ENCODE assay signal across 8 mouse cellular contexts in genomic region chr16:35111143-35111620, GRCm38 (mm10). TPM values are rescaled to one million over a fixed set of nuclear protein-coding genes. Genes with fewer than 3 reads are reported as not detected.
DNase-seq lines count a peak whose midpoint lies in the region; ATAC-seq and TF ChIP-seq lines count a peak whose summit lies in the region.

No protein-coding gene starts in this region.

- no peak for TF ChIP-seq POLR2A in kidney, adult 2 months (IDR thresholded peaks at IDR 0.05; ENCODE audit: low read depth, low read length)

- H3K27me3 ChIP-seq in kidney, adult 2 months (replicated peaks; ENCODE audit: control insufficient read depth, insufficient read depth, low read length): no peaks in the 10 kb centered on the region
- no peaks in the 10 kb centered on the region for H3K27me3 ChIP-seq in kidney, embryonic 14.5 days (ENCODE audit: control insufficient read depth, insufficient read depth, low read length)
- H3K27me3 ChIP-seq in heart, postnatal 0 days (ENCODE audit: control insufficient read depth, insufficient read depth, low read length): no peaks in the 10 kb centered on the region
- H3K27me3 ChIP-seq in midbrain, embryonic 11.5 days (ENCODE audit: control insufficient read depth, insufficient read depth, low read length): no peaks in the 10 kb centered on the region

- no peak overlapping the region for H3K27ac ChIP-seq in kidney, adult 2 months (ENCODE audit: insufficient read depth, low read depth, low read length)
- H3K27ac ChIP-seq in kidney, embryonic 14.5 days (ENCODE audit: low read depth, low read length): no peak overlapping the region
- H3K27ac ChIP-seq in heart, postnatal 0 days (ENCODE audit: low read depth): peak overlapping the region; percentile 65
- no peak overlapping the region for H3K27ac ChIP-seq in midbrain, embryonic 11.5 days (ENCODE audit: low read depth, low read length)

- H3K4me2 ChIP-seq in kidney, embryonic 14.5 days (replicated peaks; ENCODE audit: low read depth, low read length): no peak overlapping the region
- peak overlapping the region; percentile 37 for H3K4me2 ChIP-seq in heart, postnatal 0 days (ENCODE audit: low read depth, low read length)
- H3K4me2 ChIP-seq in midbrain, embryonic 11.5 days: no peak overlapping the region

- TF ChIP-seq EP300 in heart, postnatal 0 days (IDR thresholded peaks at IDR 0.05; ENCODE audit: low read depth): no peak

- no peaks in the 10 kb centered on the region for H3K4me1 ChIP-seq in kidney, adult 2 months (ENCODE audit: control insufficient read depth, insufficient read depth, low read length)
- H3K4me1 ChIP-seq in kidney, embryonic 14.5 days (ENCODE audit: control insufficient read depth, insufficient read depth, low read length): no peaks in the 10 kb centered on the region
- peaks cover 13% of the 10 kb centered on the region for H3K4me1 ChIP-seq in heart, postnatal 0 days (ENCODE audit: control insufficient read depth, insufficient read depth)
- H3K4me1 ChIP-seq in midbrain, embryonic 11.5 days (ENCODE audit: control insufficient read depth, insufficient read depth, low read length): peaks cover 6% of the 10 kb centered on the region; the same call in 1 of the 2 replicates

- no peak for ATAC-seq in kidney, embryonic 14.5 days (ENCODE audit: low FRiP score, low TSS enrichment)
- ATAC-seq in heart, postnatal 0 days (ENCODE audit: insufficient read depth, low read depth): peak; percentile 20; the same call in 1 of the 2 replicates
- ATAC-seq in midbrain, embryonic 11.5 days (ENCODE audit: low FRiP score): peak; percentile 57
- ATAC-seq in erythroblast, adult 5-6 weeks (replicated peaks; ENCODE audit: low FRiP score, poor library complexity, severe bottlenecking): no peak

- H3K9ac ChIP-seq in kidney, embryonic 14.5 days (ENCODE audit: low read depth, low read length): no peak overlapping the region
- no peak overlapping the region for H3K9ac ChIP-seq in heart, postnatal 0 days (replicated peaks; ENCODE audit: low read depth, low read length)
- H3K9ac ChIP-seq in midbrain, embryonic 11.5 days (ENCODE audit: low read length): no peak overlapping the region

- H3K9me3 ChIP-seq in kidney, embryonic 14.5 days (ENCODE audit: control insufficient read depth, low read length): no peaks in the 10 kb centered on the region
- no peaks in the 10 kb centered on the region for H3K9me3 ChIP-seq in heart, postnatal 0 days (replicated peaks; ENCODE audit: control insufficient read depth, low read length)
- H3K9me3 ChIP-seq in midbrain, embryonic 11.5 days (ENCODE audit: control insufficient read depth, low read length): no peaks in the 10 kb centered on the region

- TF ChIP-seq CTCF in kidney, adult 2 months (conservative IDR thresholded peaks at IDR 0.05; ENCODE audit: insufficient read depth, insufficient read length, low read depth, low read length): peak; percentile 20; the same call in 1 of the 2 replicates
- peak; percentile 46 for TF ChIP-seq CTCF in heart, postnatal 0 days (IDR thresholded peaks at IDR 0.05; ENCODE audit: low read depth)

- peaks cover 1% of the 10 kb centered on the region for H3K36me3 ChIP-seq in kidney, adult 2 months (ENCODE audit: control insufficient read depth, insufficient read depth, low read length)
- peaks cover 17% of the 10 kb centered on the region; the same call in 1 of the 2 replicates for H3K36me3 ChIP-seq in kidney, embryonic 14.5 days (ENCODE audit: control insufficient read depth, insufficient read depth, low read length)
- 0 out of 2 replicates have a peak, but pooled peaks cover 3% of the 10 kb centered on the region for H3K36me3 ChIP-seq in heart, postnatal 0 days (replicated peaks; ENCODE audit: control insufficient read depth, insufficient read depth, low read length)
- no peaks in the 10 kb centered on the region for H3K36me3 ChIP-seq in midbrain, embryonic 11.5 days (ENCODE audit: control insufficient read depth, insufficient read depth, low read length)

- H3K4me3 ChIP-seq in kidney, adult 2 months (ENCODE audit: insufficient read depth, low read depth, low read length): no peak overlapping the region
- H3K4me3 ChIP-seq in kidney, embryonic 14.5 days (ENCODE audit: low read length): no peak overlapping the region
- H3K4me3 ChIP-seq in heart, postnatal 0 days (ENCODE audit: low read depth, low read length): no peak overlapping the region
- H3K4me3 ChIP-seq in midbrain, embryonic 11.5 days (ENCODE audit: low read depth, low read length): no peak overlapping the region

- 72% methylated on average over 8 of the region's 8 CpGs for WGBS in kidney, adult 2 months
- WGBS in kidney, embryonic 14.5 days: 74% methylated on average over 8 of the region's 8 CpGs
- 52% methylated on average over 8 of the region's 8 CpGs for WGBS in heart, postnatal 0 days
- WGBS in midbrain, embryonic 11.5 days: 69% methylated on average over 8 of the region's 8 CpGs

- DNase-seq in kidney, adult 2 months: no peak
- DNase-seq in urinary bladder, postnatal 14 days (ENCODE audit: low spot score): peak; percentile 27
- DNase-seq in urinary bladder, postnatal 36 days (ENCODE audit: low spot score in 2 of 2): no peak
- DNase-seq in heart, postnatal 0 days (ENCODE audit: low spot score): no peak
- peak; percentile 84 for DNase-seq in midbrain, embryonic 11.5 days (ENCODE audit: low spot score, missing footprints)
- DNase-seq in adrenal gland, adult 18-20 months (ENCODE audit: low spot score in 2 of 2): no peak

RNA-seq across cellular contexts. Expression of gene Adcy5, which starts 43.5 kb away (rescaled TPM):
- 5.7 and 7.6 TPM in 2 replicates for polyA plus RNA-seq in kidney, adult 2 months (2012; rRNA removed)
- polyA plus RNA-seq in kidney, embryonic 14.5 days (2014; fragmentation: Nextera tagmentation; extraction: Ambion mirVana): 0.34 and 0.42 TPM in 2 replicates
- total RNA-seq in heart, postnatal 0 days (2014; rRNA removed; ENCODE audit: low replicate concordance): 81.4 and 84.7 TPM in 2 replicates
- 9.6 and 11.3 TPM in 2 replicates for polyA plus RNA-seq in heart, postnatal 0 days (2015; fragmentation: Nextera tagmentation; extraction: Ambion mirVana)
- polyA plus RNA-seq in midbrain, embryonic 11.5 days (2014; fragmentation: Nextera tagmentation; extraction: Ambion mirVana): 1.7 TPM in 2 replicates
- not detected in 2 replicates for total RNA-seq in erythroblast, adult 5-6 weeks (2015; ENCODE audit: low replicate concordance)
- total RNA-seq in erythroblast, adult 5-6 weeks (2017; ENCODE audit: low replicate concordance): under 0.01 TPM in 1 of 2 replicates, not detected in the other
- total RNA-seq in adrenal gland, adult 18-20 months (2021): 10 to 100 TPM in 1 of 2 experiments, 1 to 10 TPM in 1; 8.9 to 18.3 TPM

Comparison
In these comparisons a context has a peak if more than half of its experiments do, and no peak if none do; other contexts are left out.
1. DNase-seq: peak in urinary bladder, postnatal 14 days (single experiment) and midbrain, embryonic 11.5 days (single experiment); none in kidney, adult 2 months (single experiment), urinary bladder, postnatal 36 days (0 of 2), heart, postnatal 0 days (single experiment) and adrenal gland, adult 18-20 months (0 of 2).
2. ATAC-seq: peak in heart, postnatal 0 days (single experiment) and midbrain, embryonic 11.5 days (single experiment); none in kidney, embryonic 14.5 days (single experiment) and erythroblast, adult 5-6 weeks (single experiment).